Mouse (Mus musculus): ENCODE results near the gene Mta3.

- no peak for TF ChIP-seq CTCF (IDR thresholded peaks at IDR 0.05; ENCODE audit: low read depth)
- TF ChIP-seq EP300 (optimal IDR thresholded peaks at IDR 0.05) = no peak
Observed at GRCm38 (mm10) chr17:83759547-83759946, 53.6 kb downstream of the Mta3 start.

Data from stomach, postnatal 0 days (tissue).